Mouse (Mus musculus) cerebellum, postnatal 14 days (tissue): ENCODE data around the gene Cerk.
"Not testable (repeated sequence)": the region's sequence is repeated elsewhere in the genome, so short reads cannot be mapped to it uniquely, and the experiment has no call there.

Source experiments
- DNase-seq, 2 experiments: peaks; one replicate each; pipeline ENCODE4 v3.0.0; 2021; ENCODE audit warnings: mixed read lengths in 2 of 2

Gene Cerk

GRCm38 (mm10) chr15:86110361-86111103, 75.4 kb downstream of the Cerk start:
- peak; percentile 85 to 87 for DNase-seq

DNA sequence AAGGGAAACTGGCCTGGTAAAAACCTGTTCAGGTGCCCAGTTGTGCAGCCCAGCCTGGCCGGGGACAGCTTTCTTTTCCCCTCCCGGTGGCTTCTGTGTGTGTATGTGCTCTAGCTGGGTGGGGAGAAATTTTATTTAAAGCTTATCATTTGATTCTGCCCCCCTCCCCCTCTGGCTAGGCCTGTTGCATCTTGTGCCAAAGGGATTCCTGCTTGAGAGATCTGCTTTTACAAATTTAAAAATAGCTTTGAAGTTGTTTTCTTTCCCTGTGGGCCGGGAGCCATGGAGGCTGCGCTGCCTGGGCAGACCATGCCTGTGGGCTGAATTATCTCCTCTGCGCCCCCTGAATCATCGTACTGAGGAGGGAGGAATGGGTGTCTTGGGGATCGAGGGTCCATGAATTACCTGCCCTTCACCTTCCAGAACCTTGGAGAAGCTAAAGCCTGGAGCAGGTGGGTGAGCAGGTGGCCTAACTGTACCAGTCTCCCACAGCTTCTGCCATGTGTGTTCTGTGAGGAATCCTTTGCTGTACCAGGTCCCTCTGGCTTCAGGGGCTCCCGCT, 76.2 kb downstream of the Cerk start:
- peak; percentile 73 to 78 for DNase-seq

GRCm38 (mm10) chr15:86109245-86109644, 76.7 kb downstream of the Cerk start:
- DNase-seq: no peak

- no peak for DNase-seq
Measured at GRCm38 (mm10) chr15:86107831-86108471, 78.0 kb downstream of the Cerk start.

DNA sequence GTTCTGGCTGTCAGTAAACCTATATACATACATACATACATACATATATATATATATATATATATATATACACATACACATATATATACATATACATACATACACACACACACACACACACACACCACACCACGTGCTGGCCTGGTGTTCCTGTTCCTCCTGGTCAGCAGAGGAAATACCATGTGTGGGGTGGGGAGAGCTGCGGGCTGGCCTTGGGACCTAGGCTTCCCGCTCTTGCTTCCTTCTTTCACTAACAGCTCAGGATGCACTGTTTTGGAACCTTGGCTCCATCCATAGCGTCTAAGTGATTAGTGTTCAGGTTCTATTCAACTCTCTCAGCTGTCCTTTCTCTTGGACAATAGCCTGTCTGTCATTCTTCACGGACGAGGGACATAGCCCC, 80.2 kb downstream of the Cerk start:
- no peak for DNase-seq

DNA sequence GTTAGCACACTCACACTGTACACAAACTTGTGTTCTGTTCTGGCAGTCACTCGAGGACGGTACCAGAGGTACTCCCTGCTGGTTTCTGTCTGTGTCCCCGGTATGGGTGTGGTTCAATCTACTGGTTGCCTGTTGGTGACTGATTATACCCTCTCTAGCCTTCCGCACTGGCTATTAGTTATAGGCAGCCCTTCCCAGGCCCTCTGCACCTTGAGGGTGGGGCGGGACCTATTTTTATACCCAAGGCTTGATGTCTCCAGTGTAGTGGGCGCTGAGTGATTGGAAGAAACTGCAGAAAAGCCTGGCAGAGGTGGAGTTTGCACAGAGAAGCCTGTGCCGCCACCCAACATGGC, 80.6 kb downstream of the Cerk start:
- DNase-seq: no peak

GRCm38 (mm10) chr15:86104401-86105344, 81.3 kb downstream of the Cerk start:
- DNase-seq: no peak

- no peak for DNase-seq
Measured at GRCm38 (mm10) chr15:86102308-86102707, 83.6 kb downstream of the Cerk start.

- DNase-seq: peak; percentile 42 to 58
Measured at GRCm38 (mm10) chr15:86101585-86101984, 84.4 kb downstream of the Cerk start.

GRCm38 (mm10) chr15:86097871-86098270, 88.1 kb downstream of the Cerk start:
- no peak for DNase-seq

GRCm38 (mm10) chr15:86096604-86097020, 89.3 kb downstream of the Cerk start:
- DNase-seq: not testable (repeated sequence)

DNA sequence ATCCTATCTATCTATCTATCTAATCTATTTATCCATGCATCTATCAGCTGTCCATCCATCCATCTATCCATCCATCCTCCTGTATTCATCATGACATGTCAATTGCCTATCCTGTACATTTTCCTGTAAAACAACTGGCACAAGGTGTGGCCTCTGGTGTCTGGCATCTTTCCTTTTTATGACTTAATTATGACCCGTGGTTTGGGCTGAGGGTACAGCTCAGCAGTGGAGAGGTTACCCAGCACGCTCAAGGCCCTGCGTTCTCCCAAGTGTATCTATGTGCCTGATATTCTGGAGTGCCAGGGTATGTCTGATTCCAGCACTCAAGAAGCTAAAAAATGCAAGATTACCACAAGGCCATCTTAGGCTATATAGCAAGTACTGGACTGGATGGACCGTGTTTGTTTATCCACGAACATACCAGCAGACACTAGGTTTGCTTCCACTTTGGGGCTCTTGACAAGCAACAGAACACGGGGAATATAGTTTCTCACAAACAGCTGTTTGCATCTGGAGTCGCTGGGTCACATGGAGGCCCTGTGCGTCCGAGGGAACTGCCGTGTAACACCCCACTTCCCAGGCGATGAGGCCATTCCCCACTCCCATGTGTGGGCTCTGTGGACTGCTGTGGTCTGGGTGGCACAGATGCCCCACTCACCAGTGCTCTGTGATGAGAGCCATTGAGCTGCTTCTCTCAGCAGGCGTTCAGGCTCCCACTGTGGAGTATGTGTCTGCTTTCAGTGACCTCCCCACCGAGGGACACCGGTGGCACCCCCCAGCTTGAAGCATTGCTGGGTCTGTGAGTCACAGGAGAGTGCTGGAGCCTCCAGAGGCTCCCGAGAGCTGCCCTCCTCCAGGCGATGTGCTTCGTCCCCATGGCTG, 90.0 kb downstream of the Cerk start:
- DNase-seq: no peak

GRCm38 (mm10) chr15:86094324-86095121, 91.4 kb downstream of the Cerk start:
- no peak for DNase-seq

DNA sequence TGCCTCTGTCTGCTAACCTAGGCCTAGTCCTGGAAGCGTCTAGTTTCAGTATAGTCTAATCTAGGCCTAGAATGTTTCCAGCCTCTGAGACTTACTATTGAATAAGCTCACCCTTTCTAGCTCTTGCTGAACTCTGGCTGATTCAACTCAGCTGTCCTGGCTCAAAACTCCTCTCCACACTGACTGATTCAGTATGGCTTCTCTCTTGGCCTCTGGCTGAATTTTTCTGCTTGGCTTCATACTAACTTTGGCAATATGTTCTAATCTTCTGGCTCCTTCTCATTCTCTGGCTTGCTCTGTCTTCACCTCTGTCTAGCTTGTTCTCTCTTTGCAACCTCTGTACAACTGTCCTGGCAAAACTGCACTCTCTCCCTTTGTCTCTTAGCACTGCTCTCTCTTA, 92.7 kb downstream of the Cerk start:
- DNase-seq: no peak

DNA sequence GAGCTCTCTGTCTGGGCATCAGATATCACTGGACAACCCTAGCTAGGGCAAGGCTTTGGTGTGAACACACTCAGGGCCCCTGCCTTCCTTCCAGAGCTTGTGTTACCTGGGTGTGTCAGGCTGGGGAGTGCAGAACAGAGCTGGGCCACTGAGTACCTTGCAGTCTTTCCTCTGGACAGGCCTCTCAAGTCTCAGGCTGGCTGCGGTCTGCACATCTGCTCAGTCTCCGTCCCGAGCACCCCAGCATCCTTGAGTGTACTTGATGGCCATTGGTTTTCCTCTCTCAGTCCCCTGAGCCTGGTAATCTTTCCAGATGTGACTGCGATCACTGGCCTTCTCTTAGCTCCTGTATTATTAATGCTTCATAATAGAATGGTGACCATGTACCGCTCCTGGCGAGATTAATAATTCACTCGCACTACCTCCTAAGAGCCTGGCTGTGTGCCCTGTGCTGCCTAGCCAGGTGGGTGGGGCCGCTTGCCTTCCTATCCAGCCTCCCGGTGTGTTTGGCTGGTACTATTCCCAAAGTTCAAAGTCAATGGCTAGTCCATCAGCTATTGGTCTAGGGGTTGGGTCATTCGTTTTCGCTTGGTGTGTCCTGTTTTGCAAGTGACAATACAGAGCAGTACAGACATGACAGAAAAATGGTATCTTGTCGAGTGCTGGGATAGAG, 93.8 kb downstream of the Cerk start:
- DNase-seq: no peak

GRCm38 (mm10) chr15:86091201-86091997, 94.5 kb downstream of the Cerk start:
- DNase-seq: no peak

DNA sequence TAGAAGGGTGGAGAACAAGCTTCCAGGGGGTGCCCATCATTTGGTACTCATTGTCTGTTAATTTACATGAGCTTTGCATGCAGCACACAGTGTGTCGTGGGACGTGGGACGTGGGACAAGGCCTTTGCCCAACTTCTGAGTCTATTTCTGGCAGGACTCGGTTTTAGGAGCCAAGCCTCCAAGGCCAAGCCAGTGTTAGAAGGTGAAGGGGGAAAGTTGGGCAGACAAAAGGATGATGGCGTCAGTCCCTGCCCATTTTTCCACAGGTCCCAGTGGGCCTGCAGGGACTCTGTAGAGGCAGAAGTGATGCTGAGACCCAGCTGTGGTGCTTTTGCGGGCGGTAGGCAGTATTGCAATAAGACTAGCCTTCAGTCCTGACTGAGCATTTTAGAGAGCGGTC, 95.4 kb downstream of the Cerk start:
- no peak for DNase-seq

- peak in 1 of 2 experiments; percentile 52 for DNase-seq
Measured at GRCm38 (mm10) chr15:86089991-86090529, 95.9 kb downstream of the Cerk start.
